Mouse (Mus musculus): Measurements from ENCODE around the gene Piezo1. TPM values are rescaled to one million over a fixed set of nuclear protein-coding genes. Genes with fewer than 3 reads are reported as not detected.

The Piezo1 gene
- total RNA-seq (2023), result 10 to 100 TPM; 36.0 to 51.0 TPM

GRCm38 (mm10) chr8:122551265-122552051 is at the start of gene Piezo1:
Gene Piezo1, minus strand, starts transcription at chr8:122551329.

GRCm38 (mm10) chr8:122576648-122577022 is 25.5 kb upstream of the Piezo1 start, which contains the start of gene Aprt:
Gene Aprt, minus strand, starts transcription at chr8:122576909.

GRCm38 (mm10) chr8:122567361-122568108 is 16.4 kb upstream of the Piezo1 start, which contains the start of gene Cdt1:
Gene Cdt1, plus strand, starts transcription at chr8:122568015.

GRCm38 (mm10) chr8:122475580-122476320 is 75.4 kb downstream of the Piezo1 start, which contains the start of the genes Rnf166 and Ctu2:
Gene Rnf166, minus strand, starts transcription at chr8:122476064.
Gene Ctu2, plus strand, starts transcription at chr8:122476143.

GRCm38 (mm10) chr8:122460524-122461472 is 90.3 kb downstream of the Piezo1 start, which contains the start of gene Snai3:
Gene Snai3, minus strand, starts transcription at chr8:122460733.

GRCm38 (mm10) chr8:122443262-122444006 is 107.7 kb downstream of the Piezo1 start, which contains the start of gene Mvd:
Gene Mvd, minus strand, starts transcription at chr8:122443422.

GRCm38 (mm10) chr8:122432443-122433268 is 118.5 kb downstream of the Piezo1 start, which contains the start of gene Cyba:
Gene Cyba, minus strand, starts transcription at chr8:122432930.

Other genes with a start within 250 kb of the Piezo1 start
- not detected for gene Trhr2, start 190.6 kb downstream of the Piezo1 start, total RNA-seq (2023)
- 10 to 100 TPM; 55.6 to 56.3 TPM for gene Zc3h18, start 174.7 kb downstream of the Piezo1 start, total RNA-seq (2023)
- gene Il17c, start 129.3 kb downstream of the Piezo1 start, total RNA-seq (2023), result not detected
- 100 to 1,000 TPM; 778 to 797 TPM for gene Cyba, start 118.4 kb downstream of the Piezo1 start, total RNA-seq (2023)
- 10 to 100 TPM in 1 of 2 experiments, 1 to 10 TPM in 1; 8.6 to 10.3 TPM for gene Mvd, start 107.9 kb downstream of the Piezo1 start, total RNA-seq (2023)
- gene Snai3, start 90.6 kb downstream of the Piezo1 start, total RNA-seq (2023), result not detected
- gene Rnf166, start 75.3 kb downstream of the Piezo1 start, total RNA-seq (2023), result 10 to 100 TPM; 46.3 to 60.3 TPM
- gene Ctu2, start 75.2 kb downstream of the Piezo1 start, total RNA-seq (2023), result 10 to 100 TPM; 10.5 to 12.6 TPM
- gene Cdt1, start 16.7 kb upstream of the Piezo1 start, total RNA-seq (2023), result 10 to 100 TPM; 51.4 to 59.5 TPM
- gene Aprt, start 25.6 kb upstream of the Piezo1 start, total RNA-seq (2023), result 100 to 1,000 TPM; 172 to 173 TPM
- 10 to 100 TPM; 72.6 to 77.7 TPM for gene Galns, start 60.1 kb upstream of the Piezo1 start, total RNA-seq (2023)
- 10 to 100 TPM; 37.4 to 43.3 TPM for gene Trappc2l, start 60.3 kb upstream of the Piezo1 start, total RNA-seq (2023)
- not detected for gene Pabpn1l, start 71.4 kb upstream of the Piezo1 start, total RNA-seq (2023)
- 10 to 100 TPM; 20.6 to 29.3 TPM for gene Cbfa2t3, start 147.8 kb upstream of the Piezo1 start, total RNA-seq (2023)
- gene Acsf3, start 224.2 kb upstream of the Piezo1 start, total RNA-seq (2023), result 1 to 10 TPM; 7.3 to 7.9 TPM

All from neutrophil, adult 83 days (primary cell).